Mouse (Mus musculus): ENCODE results near the gene Wdr78. TPM values are rescaled to one million over a fixed set of nuclear protein-coding genes. Genes with fewer than 3 reads are reported as not detected.

Gene Wdr78
- polyA plus RNA-seq, 1 experiment from 2014 or later: 2.0 TPM

GRCm38 (mm10) chr4:103039103-103039837 is 75.1 kb downstream of the Wdr78 start:
- no peak for ATAC-seq (replicated peaks; ENCODE audit: low FRiP score, low TSS enrichment, low read depth)
- no peaks in the 10 kb centered on the region for H3K27me3 ChIP-seq (replicated peaks; ENCODE audit: control insufficient read depth, insufficient read depth, low read length)
- no peaks in the 10 kb centered on the region for H3K36me3 ChIP-seq (ENCODE audit: control insufficient read depth, insufficient read depth, low read length)
- H3K9me3 ChIP-seq (ENCODE audit: control insufficient read depth, low read length): no peaks in the 10 kb centered on the region
- no peak overlapping the region for H3K9ac ChIP-seq (ENCODE audit: low read length)
- H3K4me3 ChIP-seq (ENCODE audit: low read depth, low read length): no peak overlapping the region
- no peaks in the 10 kb centered on the region for H3K4me1 ChIP-seq (replicated peaks; ENCODE audit: control insufficient read depth, insufficient read depth, low read length)
- no peak overlapping the region for H3K4me2 ChIP-seq (ENCODE audit: low read length)
- DNase-seq (ENCODE audit: low spot score): no peak
- no peak overlapping the region for H3K27ac ChIP-seq (ENCODE audit: low read depth)
- WGBS: 75% methylated on average over 14 of the region's 14 CpGs

GRCm38 (mm10) chr4:103028177-103029088 is 85.9 kb downstream of the Wdr78 start:
- no peak overlapping the region for H3K27ac ChIP-seq (ENCODE audit: low read depth)
- DNase-seq (ENCODE audit: low spot score) (no peak), ATAC-seq (replicated peaks; ENCODE audit: low FRiP score, low TSS enrichment, low read depth) (no peak)
- 69% methylated on average over 13 of the region's 13 CpGs for WGBS
- no peaks in the 10 kb centered on the region for H3K27me3 ChIP-seq (replicated peaks; ENCODE audit: control insufficient read depth, insufficient read depth, low read length)
- no peaks in the 10 kb centered on the region for H3K9me3 ChIP-seq (ENCODE audit: control insufficient read depth, low read length)
- H3K9ac ChIP-seq (ENCODE audit: low read length): no peak overlapping the region
- no peaks in the 10 kb centered on the region for H3K36me3 ChIP-seq (ENCODE audit: control insufficient read depth, insufficient read depth, low read length)
- no peaks in the 10 kb centered on the region for H3K4me1 ChIP-seq (replicated peaks; ENCODE audit: control insufficient read depth, insufficient read depth, low read length)
- no peak overlapping the region for H3K4me2 ChIP-seq (ENCODE audit: low read length)
- no peak overlapping the region for H3K4me3 ChIP-seq (ENCODE audit: low read depth, low read length)

DNA sequence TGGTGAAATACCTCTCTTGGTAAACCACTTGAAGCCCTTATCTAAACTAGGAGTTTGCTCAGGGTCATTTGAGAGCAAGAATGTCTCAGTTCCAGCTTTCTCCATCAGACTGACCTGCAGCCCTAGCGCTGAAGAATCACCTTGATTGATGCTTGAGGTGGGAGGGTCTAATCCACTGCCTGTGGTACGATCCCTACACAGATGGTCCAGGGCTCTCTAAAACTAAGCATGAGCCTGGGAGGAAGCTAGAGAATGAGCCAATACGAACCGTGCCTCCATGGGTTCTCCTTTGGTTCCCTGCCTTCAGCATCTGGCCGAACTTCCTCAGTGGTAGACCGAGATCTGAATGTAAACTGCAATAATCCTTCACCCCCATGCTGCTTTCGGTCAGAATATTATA is 86.6 kb downstream of the Wdr78 start:
- Histone ChIP-seq H3K36me3 (ENCODE audit: control insufficient read depth, insufficient read depth, low read length) (no peaks in the 10 kb centered on the region), H3K27ac (ENCODE audit: low read depth) (no peak overlapping the region), H3K27me3 (replicated peaks; ENCODE audit: control insufficient read depth, insufficient read depth, low read length) (no peaks in the 10 kb centered on the region), H3K9ac (ENCODE audit: low read length) (no peak overlapping the region), H3K4me3 (ENCODE audit: low read depth, low read length) (no peak overlapping the region), H3K4me2 (ENCODE audit: low read length) (no peak overlapping the region), H3K9me3 (ENCODE audit: control insufficient read depth, low read length) (no peaks in the 10 kb centered on the region), H3K4me1 (replicated peaks; ENCODE audit: control insufficient read depth, insufficient read depth, low read length) (no peaks in the 10 kb centered on the region)
- ATAC-seq (replicated peaks; ENCODE audit: low FRiP score, low TSS enrichment, low read depth) (no peak), DNase-seq (ENCODE audit: low spot score) (no peak)
- 65% methylated on average over 7 of the region's 7 CpGs for WGBS

DNA sequence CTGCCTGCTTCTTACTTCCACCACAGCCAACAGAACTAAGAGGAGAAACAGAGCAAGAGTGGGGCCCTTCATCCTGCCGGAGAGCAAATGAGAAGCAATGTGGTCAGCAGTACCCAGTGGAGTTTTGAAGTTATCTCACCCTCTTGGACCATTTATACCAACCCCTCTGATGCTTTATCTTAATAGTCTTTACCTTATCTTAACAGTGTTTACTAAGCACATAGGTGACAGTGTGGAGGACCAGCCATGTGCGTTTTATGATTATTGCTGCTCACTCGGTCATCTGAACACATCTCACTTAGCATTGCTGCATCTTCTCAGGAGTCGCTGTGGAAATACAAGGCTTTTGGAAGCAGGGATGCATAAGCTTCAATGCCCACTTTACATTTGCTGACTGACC is 87.7 kb downstream of the Wdr78 start, which contains the start of gene Insl5:
TSS of gene Insl5 (minus strand) at position 222 of the 400 bp plus-strand sequence.
- H3K9me3 ChIP-seq (ENCODE audit: control insufficient read depth, low read length): no peaks in the 10 kb centered on the region
- no peaks in the 10 kb centered on the region for H3K36me3 ChIP-seq (ENCODE audit: control insufficient read depth, insufficient read depth, low read length)
- WGBS: 53% methylated on average over 4 of the region's 4 CpGs
- peak; percentile 83 for ATAC-seq (replicated peaks; ENCODE audit: low FRiP score, low TSS enrichment, low read depth)
- H3K4me2 ChIP-seq (ENCODE audit: low read length): no peak within 1 kb of the TSS
- H3K9ac ChIP-seq (ENCODE audit: low read length): no peak within 1 kb of the TSS
- no peak for DNase-seq (ENCODE audit: low spot score)
- H3K27ac ChIP-seq (ENCODE audit: low read depth): no peak within 1 kb of the TSS
- no peak within 1 kb of the TSS for H3K4me3 ChIP-seq (ENCODE audit: low read depth, low read length)
- no peaks in the 10 kb centered on the region for H3K4me1 ChIP-seq (replicated peaks; ENCODE audit: control insufficient read depth, insufficient read depth, low read length)
- H3K27me3 ChIP-seq (replicated peaks; ENCODE audit: control insufficient read depth, insufficient read depth, low read length): no peaks in the 10 kb centered on the region

DNA sequence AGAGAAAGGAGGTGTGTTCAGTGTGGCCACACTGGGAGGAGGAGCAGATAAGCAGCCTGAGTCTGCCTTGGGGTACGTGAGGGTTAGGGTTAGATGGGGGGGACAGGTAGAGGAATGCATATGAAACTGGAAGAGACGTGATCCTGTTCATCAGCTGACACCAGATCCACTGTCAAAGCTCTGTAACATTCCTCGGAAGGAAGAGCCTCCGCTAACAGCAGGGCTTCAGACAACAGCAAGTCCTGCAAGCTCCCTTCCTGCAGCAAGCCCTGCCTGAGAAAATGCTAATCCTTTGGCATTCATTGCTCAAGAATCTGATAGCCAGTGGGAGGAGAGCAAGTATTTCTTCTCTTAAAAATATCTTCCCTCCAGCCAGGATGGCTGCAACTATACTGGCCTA is 100.9 kb downstream of the Wdr78 start:
- Histone ChIP-seq H3K27ac (ENCODE audit: low read depth) (no peak overlapping the region), H3K4me3 (ENCODE audit: low read depth, low read length) (no peak overlapping the region)

GRCm38 (mm10) chr4:103011823-103012222 is 102.5 kb downstream of the Wdr78 start:
- peak; percentile 38 for DNase-seq (ENCODE audit: low spot score)
- H3K27ac ChIP-seq (ENCODE audit: low read depth): no peak overlapping the region
- H3K4me3 ChIP-seq (ENCODE audit: low read depth, low read length): no peak overlapping the region
- no peak overlapping the region for H3K9ac ChIP-seq (ENCODE audit: low read length)
- H3K4me1 ChIP-seq (replicated peaks; ENCODE audit: control insufficient read depth, insufficient read depth, low read length): peaks cover 8% of the 10 kb centered on the region
- H3K27me3 ChIP-seq (replicated peaks; ENCODE audit: control insufficient read depth, insufficient read depth, low read length): no peaks in the 10 kb centered on the region
- WGBS: 35% methylated on average over 7 of the region's 7 CpGs
- no peaks in the 10 kb centered on the region for H3K9me3 ChIP-seq (ENCODE audit: control insufficient read depth, low read length)
- no peaks in the 10 kb centered on the region for H3K36me3 ChIP-seq (ENCODE audit: control insufficient read depth, insufficient read depth, low read length)
- no peak overlapping the region for H3K4me2 ChIP-seq (ENCODE audit: low read length)
- no peak for ATAC-seq (replicated peaks; ENCODE audit: low FRiP score, low TSS enrichment, low read depth)

More for the DNA sequence above, 100.9 kb downstream of the Wdr78 start:
- H3K36me3 ChIP-seq (ENCODE audit: control insufficient read depth, insufficient read depth, low read length): no peaks in the 10 kb centered on the region
- H3K9me3 ChIP-seq (ENCODE audit: control insufficient read depth, low read length): no peaks in the 10 kb centered on the region
- peak overlapping the region; percentile 7; the same call in 1 of the 2 replicates for H3K4me2 ChIP-seq (ENCODE audit: low read length)
- DNase-seq (ENCODE audit: low spot score) (no peak), ATAC-seq (replicated peaks; ENCODE audit: low FRiP score, low TSS enrichment, low read depth) (no peak)
- 9% methylated on average over 4 of the region's 4 CpGs for WGBS
- H3K4me1 ChIP-seq (replicated peaks; ENCODE audit: control insufficient read depth, insufficient read depth, low read length): peaks cover 5% of the 10 kb centered on the region; the same call in 1 of the 2 replicates
- no peaks in the 10 kb centered on the region for H3K27me3 ChIP-seq (replicated peaks; ENCODE audit: control insufficient read depth, insufficient read depth, low read length)
- no peak overlapping the region for H3K9ac ChIP-seq (ENCODE audit: low read length)

DNA sequence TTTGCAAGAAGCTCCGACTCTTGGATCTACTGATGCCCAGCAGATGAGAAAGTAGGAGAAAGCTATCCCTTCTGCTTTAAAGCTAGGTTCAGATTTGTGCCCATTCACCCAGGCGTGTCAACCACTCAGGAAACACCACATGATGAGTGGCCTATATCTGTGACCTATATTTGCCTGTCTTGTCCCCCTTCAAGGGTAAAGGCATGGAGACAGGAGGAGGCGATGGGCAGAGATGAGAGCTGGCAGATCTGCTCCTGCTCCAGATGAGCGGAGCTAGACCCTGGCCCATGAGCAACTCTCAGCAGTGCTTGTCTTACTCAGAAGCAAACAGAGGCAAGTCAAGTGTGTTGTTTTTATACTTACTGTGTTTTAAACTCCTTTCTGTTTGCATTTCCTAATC is 103.6 kb downstream of the Wdr78 start:
- H3K27me3 ChIP-seq (replicated peaks; ENCODE audit: control insufficient read depth, insufficient read depth, low read length): no peaks in the 10 kb centered on the region
- H3K4me2 ChIP-seq (ENCODE audit: low read length): no peak overlapping the region
- no peaks in the 10 kb centered on the region for H3K9me3 ChIP-seq (ENCODE audit: control insufficient read depth, low read length)
- WGBS: 89% methylated on average over 4 of the region's 4 CpGs
- H3K4me1 ChIP-seq (replicated peaks; ENCODE audit: control insufficient read depth, insufficient read depth, low read length): peaks cover 10% of the 10 kb centered on the region
- H3K4me3 ChIP-seq (ENCODE audit: low read depth, low read length): no peak overlapping the region
- H3K27ac ChIP-seq (ENCODE audit: low read depth): no peak overlapping the region
- ATAC-seq (replicated peaks; ENCODE audit: low FRiP score, low TSS enrichment, low read depth) (no peak), DNase-seq (ENCODE audit: low spot score) (no peak)
- no peaks in the 10 kb centered on the region for H3K36me3 ChIP-seq (ENCODE audit: control insufficient read depth, insufficient read depth, low read length)
- H3K9ac ChIP-seq (ENCODE audit: low read length): no peak overlapping the region

DNA sequence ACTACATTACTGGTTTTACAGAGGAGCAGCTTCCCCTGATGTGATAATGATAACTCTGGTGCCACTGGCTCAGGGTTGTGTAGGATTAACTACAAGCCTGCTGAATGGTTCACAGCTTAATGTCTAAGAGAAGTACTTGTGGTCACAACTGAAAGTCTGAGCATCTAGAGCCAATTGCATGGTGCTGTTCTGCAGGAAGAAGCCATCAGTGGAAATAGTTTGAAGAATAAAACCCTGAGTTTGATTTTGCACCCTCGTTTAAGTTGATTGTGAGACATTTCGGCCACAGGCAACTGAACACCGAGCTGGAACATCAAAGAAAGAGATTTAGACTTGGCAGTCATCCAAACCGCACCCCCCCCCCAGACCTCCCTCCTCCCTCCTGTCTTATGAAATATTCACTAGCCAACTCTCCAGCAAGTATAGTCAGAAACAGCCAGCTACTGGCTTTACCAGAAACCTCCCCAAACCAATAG is 107.4 kb downstream of the Wdr78 start:
- no peak overlapping the region for H3K27ac ChIP-seq (ENCODE audit: low read depth)
- no peaks in the 10 kb centered on the region for H3K36me3 ChIP-seq (ENCODE audit: control insufficient read depth, insufficient read depth, low read length)
- no peaks in the 10 kb centered on the region for H3K27me3 ChIP-seq (replicated peaks; ENCODE audit: control insufficient read depth, insufficient read depth, low read length)
- H3K4me2 ChIP-seq (ENCODE audit: low read length): no peak overlapping the region
- H3K4me1 ChIP-seq (replicated peaks; ENCODE audit: control insufficient read depth, insufficient read depth, low read length): peaks cover 5% of the 10 kb centered on the region; the same call in 1 of the 2 replicates
- no peak overlapping the region for H3K9ac ChIP-seq (ENCODE audit: low read length)
- H3K9me3 ChIP-seq (ENCODE audit: control insufficient read depth, low read length): no peaks in the 10 kb centered on the region
- DNase-seq (ENCODE audit: low spot score) (peak; percentile 52), ATAC-seq (replicated peaks; ENCODE audit: low FRiP score, low TSS enrichment, low read depth) (0 out of 2 replicates have a peak, but pooled peaks have one; percentile 43)
- WGBS: 30% methylated on average over 4 of the region's 4 CpGs
- H3K4me3 ChIP-seq (ENCODE audit: low read depth, low read length): no peak overlapping the region
